Mouse (Mus musculus): ENCODE data around the gene Sh3bp5.

Sh3bp5 gene

GRCm38 (mm10) chr14:31410737-31411136 lies 25.1 kb downstream of the Sh3bp5 start:
- intact Hi-C loops (cut with DNase I): no loop called here

DNA sequence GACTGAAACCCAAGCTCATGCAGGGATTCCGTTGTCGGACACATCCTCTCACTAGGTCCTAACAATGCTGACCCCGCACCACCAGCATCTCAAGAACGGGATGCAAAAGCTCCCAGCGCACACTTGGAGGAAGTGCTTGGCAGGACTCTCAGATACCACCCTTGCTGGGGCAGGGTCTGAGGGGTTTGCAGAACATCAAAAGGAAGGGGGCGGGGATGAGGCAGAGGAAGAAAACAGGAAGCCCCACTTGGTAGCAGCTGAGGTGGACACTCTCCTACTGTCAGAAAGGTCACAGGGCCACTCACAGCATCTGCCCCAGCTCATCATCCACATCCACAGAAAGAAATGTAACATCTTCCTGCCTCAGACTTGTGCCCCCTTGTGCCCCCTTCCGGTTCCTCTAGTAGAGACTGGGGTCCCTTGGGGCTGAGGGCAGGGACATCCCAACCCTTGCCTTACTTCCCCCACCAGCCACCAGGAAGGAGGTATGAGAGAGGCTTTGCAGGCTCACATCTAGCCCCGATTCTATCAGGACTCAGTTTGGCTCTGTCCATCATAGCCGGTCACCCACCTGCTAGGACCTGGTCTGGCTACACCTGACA lies 25.7 kb downstream of the Sh3bp5 start:
- intact Hi-C loops (cut with DNase I): no loop called here

DNA sequence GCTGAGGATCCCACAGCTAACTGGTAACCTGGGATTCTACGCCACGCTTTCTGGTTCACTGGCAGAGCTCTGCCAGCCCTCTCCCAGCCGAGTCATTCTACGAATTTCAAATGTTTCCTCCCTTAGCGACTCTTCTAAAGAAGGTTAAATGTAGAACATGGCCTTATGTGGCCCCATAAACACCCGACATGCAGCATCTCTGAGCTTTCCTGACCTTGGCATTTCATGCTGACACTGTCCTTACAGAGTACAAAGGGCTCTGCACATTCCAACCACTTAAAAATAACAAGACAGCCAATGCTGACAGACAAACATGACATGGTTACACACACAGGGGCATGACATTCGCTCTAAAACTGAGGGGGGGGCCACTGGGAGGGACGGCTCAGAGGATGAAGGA lies 27.2 kb downstream of the Sh3bp5 start:
- intact Hi-C loops (cut with DNase I): no loop called here

DNA sequence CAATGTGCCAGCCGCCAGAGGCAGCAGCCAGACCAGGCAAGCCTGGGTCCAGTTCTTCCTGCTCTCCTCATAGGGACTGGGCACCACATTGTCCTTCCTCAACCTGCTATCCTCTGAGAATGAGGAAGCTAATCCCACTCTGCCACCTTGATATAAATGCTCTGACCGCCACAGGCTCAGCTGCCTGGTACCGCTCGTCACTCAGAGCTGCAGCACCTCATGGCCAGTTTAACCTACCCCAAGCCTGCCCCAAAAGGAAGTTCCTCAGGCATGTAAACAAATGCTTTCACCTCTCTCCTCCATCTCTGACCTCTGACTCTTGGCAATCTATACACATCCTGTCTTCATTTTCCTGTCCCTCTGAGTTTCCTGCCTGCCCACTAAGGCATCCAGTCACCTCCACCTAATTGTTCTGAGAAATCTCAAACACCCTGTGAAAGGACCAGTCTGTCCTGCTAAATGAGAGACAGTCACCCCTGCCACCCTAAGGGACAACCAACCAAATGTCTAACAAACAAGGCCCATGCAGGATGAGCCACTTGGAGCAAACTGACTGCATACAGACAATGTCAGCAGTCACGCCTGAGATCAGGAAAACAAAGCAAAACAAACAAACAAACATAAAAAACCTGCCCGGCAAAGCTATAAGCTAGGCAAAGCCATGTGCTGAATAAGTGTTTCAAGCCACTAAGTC lies 27.8 kb downstream of the Sh3bp5 start:
- intact Hi-C loops (cut with DNase I): no loop called here

DNA sequence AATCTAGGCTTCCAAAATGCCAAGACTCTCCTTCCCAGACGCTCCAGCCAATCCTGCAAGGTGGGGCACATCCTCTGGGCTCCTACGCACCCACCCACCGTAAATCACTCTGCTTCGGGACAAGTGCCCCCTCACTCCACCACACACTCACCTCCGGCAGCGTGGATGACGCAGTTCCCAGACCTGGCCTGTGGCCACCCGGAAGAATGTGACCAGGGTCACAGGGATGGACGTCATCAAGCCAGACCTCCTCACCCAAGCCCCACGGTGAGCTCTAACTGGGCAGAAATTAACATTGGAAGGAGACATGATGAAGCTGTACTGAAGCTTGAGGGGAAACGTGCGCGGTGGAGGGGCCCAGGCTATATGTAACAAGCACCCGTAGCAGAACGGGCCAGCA lies 28.7 kb downstream of the Sh3bp5 start:
- intact Hi-C loops (cut with DNase I): no loop called here

- intact Hi-C loops (cut with DNase I): no loop called here
These were observed 29.6 kb downstream of the Sh3bp5 start for GRCm38 (mm10) chr14:31406154-31406810.

- intact Hi-C loops (cut with DNase I): no loop called here
These were observed 30.2 kb downstream of the Sh3bp5 start for GRCm38 (mm10) chr14:31405652-31406051.

DNA sequence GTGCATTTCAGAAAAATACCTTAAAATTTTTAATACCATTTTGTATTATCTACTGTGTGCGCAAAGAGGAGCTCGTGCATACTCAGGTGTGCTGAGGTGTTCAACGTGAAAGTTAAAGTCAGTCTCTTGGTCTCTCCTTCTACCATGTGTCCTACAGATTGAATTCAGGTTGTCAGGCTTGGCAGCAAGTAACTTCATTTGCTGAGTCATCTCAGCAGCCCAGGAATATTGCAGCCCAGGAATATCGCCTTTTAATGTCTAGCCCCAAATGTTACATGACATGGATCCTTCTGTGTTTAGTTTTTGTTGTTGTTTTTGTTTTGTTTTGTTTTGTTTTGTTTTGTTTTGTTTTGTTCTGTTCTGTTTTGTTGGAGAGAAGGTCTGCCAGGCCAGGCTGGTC lies 31.2 kb downstream of the Sh3bp5 start:
- intact Hi-C loops (cut with DNase I): no loop called here

GRCm38 (mm10) chr14:31403995-31404394 lies 31.9 kb downstream of the Sh3bp5 start:
- intact Hi-C loops (cut with DNase I): no loop called here

DNA sequence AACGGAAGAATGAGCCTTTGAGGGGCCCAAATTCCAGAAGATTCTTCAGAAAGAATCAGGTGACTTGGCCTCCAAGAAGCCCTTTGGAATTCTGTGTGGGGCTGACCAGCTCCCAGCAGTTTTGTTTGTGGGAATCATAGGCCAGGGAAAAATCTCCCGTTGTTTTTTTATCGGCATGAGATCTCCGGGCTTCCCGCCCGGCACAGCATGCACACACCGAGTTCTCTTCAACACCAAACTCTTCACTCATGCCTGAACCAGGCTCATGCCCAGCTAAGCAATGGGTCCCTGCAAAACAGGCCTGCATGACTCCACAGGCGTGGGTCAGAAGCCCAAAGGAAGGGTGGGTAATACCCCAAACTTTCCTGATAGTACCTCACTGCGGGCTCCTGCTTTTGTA lies 32.3 kb downstream of the Sh3bp5 start:
- intact Hi-C loops (cut with DNase I): no loop called here

- intact Hi-C loops (cut with DNase I): no loop called here
These were observed 33.2 kb downstream of the Sh3bp5 start for GRCm38 (mm10) chr14:31402693-31403092.

DNA sequence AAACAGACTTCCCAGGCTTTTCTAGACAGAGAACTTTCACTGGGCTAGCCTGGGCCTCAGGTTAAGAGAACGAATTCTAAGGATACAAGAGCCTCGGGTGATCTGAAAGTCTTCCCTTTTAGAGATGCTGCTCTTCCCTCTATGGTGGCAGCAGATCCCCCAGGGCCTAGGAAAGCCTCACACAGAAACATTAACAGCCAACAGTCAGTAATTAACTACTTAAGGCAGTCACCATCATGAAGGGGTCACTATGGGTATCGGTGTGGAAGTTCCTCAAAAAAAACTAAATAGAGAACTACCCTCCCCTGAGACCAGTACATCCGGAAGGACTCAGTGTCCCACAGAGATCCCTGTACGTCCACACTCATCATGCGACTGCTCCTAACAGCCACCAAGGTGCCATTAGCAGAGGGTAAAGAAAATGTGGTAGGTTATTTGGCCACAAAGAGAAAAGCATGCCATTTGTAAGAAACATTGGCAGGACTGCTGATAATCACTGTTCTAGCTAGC lies 33.9 kb downstream of the Sh3bp5 start:
- intact Hi-C loops (cut with DNase I): no loop called here

- intact Hi-C loops (cut with DNase I): no loop called here
These were observed 35.0 kb downstream of the Sh3bp5 start for GRCm38 (mm10) chr14:31400896-31401295.

- intact Hi-C loops (cut with DNase I): no loop called here
These were observed 35.6 kb downstream of the Sh3bp5 start for GRCm38 (mm10) chr14:31400246-31400645.

DNA sequence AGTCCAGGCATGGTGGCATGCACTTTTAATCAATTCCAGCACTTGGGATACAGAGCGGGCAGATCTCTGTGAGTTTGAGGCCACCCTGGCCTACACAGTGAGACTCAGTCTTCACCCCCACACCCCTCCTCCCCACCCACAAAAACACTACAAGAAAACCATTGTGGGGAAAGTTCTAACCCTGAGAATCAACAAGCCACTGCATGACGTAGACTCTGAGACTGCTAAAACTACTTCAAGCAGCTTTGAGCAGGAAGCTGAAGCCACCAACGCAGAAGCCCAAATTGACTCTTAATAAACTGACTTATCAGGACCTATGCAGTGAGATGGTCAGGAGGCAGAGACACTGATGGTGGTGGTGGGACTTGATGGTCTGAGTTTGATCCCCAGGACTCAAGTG lies 36.6 kb downstream of the Sh3bp5 start:
- intact Hi-C loops (cut with DNase I): no loop called here

GRCm38 (mm10) chr14:31398819-31399218 lies 37.1 kb downstream of the Sh3bp5 start:
- intact Hi-C loops (cut with DNase I): no loop called here

DNA sequence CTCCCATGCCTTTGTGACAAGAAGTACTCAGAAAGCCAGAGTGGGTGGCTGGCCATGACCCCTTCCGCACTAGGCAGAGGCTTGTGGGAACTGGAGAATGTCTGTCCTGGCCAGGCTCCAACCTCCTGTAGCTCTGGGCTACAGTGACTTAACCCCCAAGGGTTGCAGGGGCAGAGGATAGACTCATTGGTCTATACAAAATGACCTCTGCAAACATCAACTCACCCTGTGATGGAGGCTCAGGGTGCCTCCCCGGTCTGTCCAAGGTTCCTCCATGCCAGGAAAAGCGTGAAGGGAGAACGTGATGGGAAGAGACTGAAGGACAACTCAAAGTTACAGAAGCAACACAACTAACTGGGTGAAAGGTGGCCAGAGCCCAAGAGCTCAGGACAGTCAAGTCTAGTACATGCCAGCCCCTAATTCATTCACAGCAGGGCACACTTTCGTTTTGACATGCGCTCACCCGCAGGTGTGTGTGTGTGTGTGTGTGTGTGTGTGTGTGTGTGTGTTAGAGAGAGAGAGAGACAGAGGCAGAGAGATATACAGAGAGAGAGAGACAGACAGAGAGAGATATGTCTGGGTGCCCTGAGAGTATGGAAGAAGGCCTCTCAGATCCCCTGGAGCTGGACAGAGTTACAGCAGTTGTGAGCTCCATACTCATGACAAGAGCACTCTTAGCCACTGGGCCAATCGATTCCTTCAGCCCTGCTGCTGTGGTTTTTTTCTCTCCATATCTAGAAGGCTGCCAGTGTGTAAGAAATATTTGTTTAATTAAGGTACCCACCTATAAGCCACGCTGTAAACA lies 37.9 kb downstream of the Sh3bp5 start:
- intact Hi-C loops (cut with DNase I): no loop called here

DNA sequence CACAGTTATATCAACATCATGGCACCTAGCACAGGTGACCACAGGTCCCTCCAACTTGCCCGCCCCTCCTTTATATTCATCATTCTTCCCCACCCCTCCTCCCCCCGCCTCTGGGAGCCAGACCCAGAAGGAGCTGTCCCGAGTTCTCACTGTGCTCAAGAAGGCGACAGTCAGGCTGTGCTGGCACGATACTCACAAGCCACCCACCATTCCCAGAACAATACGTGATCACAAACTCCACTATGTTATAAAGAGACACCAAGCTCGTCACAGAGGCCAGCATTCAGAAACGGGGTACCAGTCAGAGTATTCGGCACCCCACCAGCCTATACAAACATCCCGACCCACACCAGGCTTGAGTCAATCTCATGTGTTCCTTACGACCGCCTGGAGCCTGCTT lies 38.5 kb downstream of the Sh3bp5 start:
- intact Hi-C loops (cut with DNase I): no loop called here

DNA sequence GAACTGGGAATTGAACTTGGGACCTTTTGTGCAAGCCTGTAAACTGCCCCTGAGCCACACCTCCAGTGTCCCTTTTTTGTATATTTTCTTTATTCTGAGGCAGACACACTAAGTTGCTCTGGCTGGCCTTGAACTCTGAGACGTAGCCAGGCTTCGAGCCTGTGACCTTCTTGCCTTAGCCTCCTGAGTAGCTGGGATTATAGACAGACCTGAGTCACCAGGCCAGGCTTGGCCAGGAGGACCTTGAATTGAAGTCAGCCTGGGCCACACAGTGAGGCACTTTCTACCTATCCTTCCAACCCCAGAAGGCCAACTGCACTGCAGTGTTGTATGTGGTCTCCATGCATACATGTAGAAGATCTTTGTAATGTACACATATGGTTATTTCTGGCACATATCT lies 39.5 kb downstream of the Sh3bp5 start:
- intact Hi-C loops (cut with DNase I): no loop called here

DNA sequence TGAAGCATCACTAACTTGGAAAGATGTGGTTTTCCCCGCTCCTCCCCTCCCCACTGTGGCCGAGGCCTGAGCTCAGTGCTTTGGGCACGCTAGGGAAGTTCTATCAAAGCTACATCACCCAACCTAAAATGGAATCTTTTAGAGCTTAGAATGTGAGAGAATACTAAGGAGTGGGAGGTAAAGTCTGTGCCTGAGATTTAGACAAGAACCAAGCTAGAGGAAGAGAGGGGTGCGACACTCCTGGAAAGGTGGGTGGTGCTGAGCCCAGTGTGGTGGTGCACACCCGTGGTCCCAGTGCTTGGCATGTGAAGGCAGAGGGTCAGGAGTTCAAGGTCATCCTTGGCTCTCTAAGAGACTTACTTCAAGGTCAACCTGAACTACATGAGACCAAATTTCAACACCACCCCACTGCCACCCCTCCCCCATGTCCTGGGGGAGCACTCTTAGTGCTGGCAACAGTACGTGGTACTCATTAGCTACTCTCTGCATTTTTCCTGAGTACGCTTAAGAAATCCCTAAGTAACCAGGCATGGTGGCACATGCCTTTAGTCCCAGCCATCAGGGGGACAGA lies 40.2 kb downstream of the Sh3bp5 start:
- intact Hi-C loops (cut with DNase I): no loop called here

DNA sequence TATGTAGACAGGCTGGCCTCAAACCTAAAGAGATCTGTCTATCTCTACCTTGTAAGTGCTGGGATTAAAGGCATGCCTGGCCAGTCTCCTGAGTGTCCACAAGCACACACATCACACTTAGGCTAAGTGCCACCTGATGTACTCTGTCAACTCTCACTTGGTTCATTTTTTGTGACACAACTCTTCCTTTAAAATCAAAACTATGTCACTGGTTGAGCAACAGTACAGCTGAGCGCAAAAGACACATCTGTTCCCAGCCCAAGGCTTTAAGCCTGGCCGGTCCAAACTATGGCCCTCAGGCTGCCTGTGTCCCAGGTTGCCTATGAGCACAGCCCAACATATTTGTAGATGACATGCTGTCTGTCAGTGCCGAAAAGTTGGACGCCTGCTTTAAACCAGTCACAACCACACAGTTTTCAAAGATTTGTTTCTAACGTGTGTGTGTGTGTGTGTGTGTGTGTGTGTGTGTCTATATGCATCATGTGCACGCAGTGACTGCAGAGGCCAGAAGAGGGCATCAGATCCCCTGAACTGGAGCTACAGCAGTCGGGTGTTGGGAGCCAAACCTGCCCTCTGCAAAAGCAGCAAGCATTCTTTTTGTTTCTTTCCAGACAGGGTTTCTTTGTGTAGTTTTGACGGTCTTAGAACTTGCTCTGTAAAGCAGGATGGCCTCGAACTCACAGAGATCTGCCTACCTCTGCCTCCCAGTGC lies 40.9 kb downstream of the Sh3bp5 start:
- intact Hi-C loops (cut with DNase I): no loop called here
